Mouse (Mus musculus) lung, postnatal 36 days (tissue): ENCODE data around the gene Ptma.
A peak's percentile ranks its signal among the peaks of the same experiment; 100 is the strongest.
"Not testable (repeated sequence)": the region's sequence is repeated elsewhere in the genome, so short reads cannot be mapped to it uniquely, and the experiment has no call there.

Source experiments
- DNase-seq: peaks from one replicate; pipeline ENCODE4 v3.0.0; 2022; ENCODE audit warnings: mixed read lengths

The Ptma gene

GRCm38 (mm10) chr1:86497361-86497760, 29.2 kb upstream of the Ptma start:
- DNase-seq: peak; percentile 28

GRCm38 (mm10) chr1:86497986-86498385, 28.5 kb upstream of the Ptma start:
- DNase-seq: peak; percentile 51

DNA sequence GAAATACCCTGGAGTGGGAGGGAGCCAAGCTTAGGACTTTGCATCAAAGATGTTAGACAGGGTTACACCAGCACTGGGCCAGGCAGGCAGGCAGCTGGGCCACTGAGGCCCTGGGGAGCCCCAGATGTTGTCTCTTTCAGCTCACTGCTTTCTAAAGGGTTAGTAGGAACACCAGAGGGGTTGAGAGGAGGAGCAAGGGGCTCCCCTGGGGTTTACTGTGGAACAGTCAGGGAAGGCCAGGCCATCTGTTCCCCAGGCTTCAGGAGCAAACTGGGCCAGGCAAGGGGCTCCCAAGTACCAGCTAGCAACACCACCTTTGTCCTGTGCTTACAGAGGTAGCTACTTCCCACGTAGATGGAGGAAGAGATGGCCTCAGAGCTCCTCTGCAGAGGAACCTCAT, 27.9 kb upstream of the Ptma start:
- no peak for DNase-seq

GRCm38 (mm10) chr1:86499903-86500302, 26.6 kb upstream of the Ptma start:
- DNase-seq: peak; percentile 90

- no peak for DNase-seq
Measured at GRCm38 (mm10) chr1:86500681-86501080, 25.8 kb upstream of the Ptma start.

DNA sequence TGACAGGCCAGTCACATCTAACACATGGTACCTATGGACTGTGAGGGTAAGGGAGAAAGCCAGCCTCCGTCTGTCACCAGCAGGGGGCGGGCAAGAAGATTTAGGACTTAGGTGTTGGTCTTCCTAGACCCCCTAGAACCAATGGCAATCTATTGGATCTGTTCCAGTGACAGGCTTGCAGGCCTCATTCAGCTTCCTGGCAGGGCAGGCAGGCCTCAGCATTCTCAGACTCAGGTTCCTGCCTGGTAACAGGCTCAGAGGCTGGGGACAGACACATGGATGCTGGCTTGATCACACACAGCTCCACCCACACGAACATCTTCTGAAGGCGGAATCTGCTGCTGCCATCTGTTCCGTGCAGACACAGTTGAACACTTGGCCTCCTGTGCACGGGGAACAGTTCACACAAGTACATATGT, 25.4 kb upstream of the Ptma start:
- peak; percentile 81 for DNase-seq

GRCm38 (mm10) chr1:86501559-86501958, 25.0 kb upstream of the Ptma start:
- peak; percentile 96 for DNase-seq

- no peak for DNase-seq
Measured at GRCm38 (mm10) chr1:86502221-86503048, 24.1 kb upstream of the Ptma start.

- DNase-seq: peak; percentile 64
Measured at GRCm38 (mm10) chr1:86503165-86503747, 23.3 kb upstream of the Ptma start.

GRCm38 (mm10) chr1:86503906-86504696, 22.4 kb upstream of the Ptma start:
- peak; percentile 97 for DNase-seq

DNA sequence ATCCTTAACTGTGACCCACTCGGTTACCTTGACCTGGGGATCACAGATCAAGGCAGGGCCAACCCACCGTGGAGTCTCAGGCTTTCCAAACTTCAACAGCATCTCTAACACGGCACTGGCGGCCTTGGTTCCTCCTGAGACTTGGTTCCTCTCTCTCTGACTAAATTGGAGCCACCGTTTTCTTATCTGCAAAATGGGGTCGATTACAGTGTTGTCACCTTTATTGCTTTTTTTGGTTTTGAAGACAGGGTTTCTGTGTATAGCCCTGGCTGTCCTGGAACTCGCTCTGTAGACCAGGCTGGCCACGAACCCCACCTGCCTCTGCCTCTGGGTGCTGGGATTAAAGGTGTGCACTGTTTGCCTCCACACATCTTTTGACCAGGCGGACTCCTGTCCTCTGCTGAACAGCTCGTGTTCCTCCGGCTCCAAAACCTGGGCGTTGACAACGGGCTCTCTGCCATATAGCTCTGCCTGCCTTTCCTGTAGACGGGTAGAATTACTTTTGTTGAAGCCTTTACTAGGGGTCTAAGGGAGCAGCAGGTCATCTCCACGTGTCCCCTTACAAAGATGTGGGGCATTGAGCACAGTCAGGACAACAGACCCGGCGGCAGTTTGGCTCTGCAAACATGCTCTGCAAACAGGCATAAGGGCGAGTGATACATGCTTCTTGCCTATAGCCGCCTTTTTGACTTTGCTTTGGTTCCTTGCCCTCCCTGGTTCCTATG, 21.7 kb upstream of the Ptma start:
- peak; percentile 47 for DNase-seq

DNA sequence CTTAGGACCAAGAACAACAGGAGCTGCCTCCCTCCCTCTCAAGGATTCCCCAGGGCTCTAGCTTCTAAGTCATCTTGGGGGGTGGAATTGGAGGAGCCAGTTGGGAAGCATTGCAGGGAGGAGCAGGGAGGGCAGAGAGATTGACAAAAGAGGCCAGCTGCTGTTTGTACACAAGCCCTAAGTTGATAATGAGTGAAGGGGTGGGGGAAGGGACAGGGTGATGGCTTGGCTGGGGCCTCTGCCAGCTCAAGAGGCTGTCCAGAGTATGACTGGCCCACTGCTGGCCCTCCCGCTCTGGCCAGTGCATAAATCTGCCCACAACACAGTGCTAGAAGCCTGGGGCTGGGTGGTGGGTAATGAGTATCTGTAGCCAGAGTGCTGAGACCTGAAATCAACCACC, 21.1 kb upstream of the Ptma start:
- peak; percentile 68 for DNase-seq

GRCm38 (mm10) chr1:86506420-86506819, 20.1 kb upstream of the Ptma start:
- DNase-seq: no peak

GRCm38 (mm10) chr1:86507866-86508265, 18.7 kb upstream of the Ptma start:
- DNase-seq: no peak

- DNase-seq: peak; percentile 95
Measured at GRCm38 (mm10) chr1:86509410-86509809, 17.1 kb upstream of the Ptma start.

DNA sequence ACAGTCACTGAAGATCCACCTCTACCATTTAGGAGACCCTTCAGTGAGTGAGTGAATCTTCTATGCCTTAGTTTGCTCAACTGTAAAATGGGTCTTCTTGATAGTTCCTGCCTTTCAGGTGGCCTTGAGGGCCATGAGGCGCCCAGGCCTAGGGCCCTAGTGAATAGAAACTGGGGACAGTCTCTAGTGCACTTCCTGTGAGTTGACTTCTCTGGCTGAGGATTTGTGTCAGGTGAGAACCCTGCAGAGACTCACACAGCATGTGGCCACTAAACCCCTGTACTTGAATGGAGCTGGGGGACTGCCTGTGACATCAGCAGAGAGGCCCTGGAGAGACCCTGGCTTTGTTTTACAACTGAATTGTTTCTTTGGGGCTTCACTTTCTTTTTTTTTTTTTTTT, 16.3 kb upstream of the Ptma start:
- DNase-seq: no peak

DNA sequence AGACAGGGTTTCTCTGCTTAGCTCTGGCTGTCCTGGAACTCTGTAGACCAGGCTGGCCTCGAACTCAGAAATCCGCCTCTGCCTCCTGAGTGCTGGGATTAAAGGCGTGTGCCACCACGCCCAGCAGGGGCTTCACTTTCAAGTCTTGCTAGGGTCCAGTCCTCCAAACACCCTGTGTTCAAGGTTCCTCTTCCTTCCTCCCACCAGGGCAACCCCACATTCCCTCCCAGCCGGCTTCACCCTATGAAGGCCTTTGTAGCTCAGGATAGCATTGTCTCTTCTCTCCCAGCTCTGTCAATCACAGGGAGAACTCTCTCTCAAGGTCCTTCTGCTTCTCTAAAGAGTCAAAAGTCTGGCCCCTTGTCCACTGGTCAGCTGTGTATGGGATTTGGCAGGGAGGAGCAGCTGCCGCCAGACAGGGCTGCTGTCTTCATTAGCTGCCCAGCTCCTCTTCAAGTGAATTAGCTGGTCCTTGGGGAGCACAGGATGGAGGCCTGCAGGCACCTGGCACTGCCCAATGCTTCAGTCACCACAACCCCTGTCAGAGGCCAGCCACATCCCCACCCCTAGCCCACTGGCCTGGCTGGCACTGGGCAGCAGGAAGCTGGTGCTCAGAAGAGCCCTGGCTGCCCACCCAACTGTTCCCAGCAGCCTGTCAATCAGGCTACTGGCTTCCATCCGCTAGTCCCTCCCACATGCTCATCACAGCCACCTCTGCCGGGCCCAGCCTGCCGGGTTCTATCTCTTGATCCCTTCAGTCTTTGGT, 15.7 kb upstream of the Ptma start:
- DNase-seq: no peak

GRCm38 (mm10) chr1:86512154-86512720, 14.3 kb upstream of the Ptma start:
- no peak for DNase-seq

GRCm38 (mm10) chr1:86513031-86513430, 13.5 kb upstream of the Ptma start:
- not testable (repeated sequence) for DNase-seq

- DNase-seq: no peak
Measured at GRCm38 (mm10) chr1:86515715-86516410, 10.7 kb upstream of the Ptma start.

DNA sequence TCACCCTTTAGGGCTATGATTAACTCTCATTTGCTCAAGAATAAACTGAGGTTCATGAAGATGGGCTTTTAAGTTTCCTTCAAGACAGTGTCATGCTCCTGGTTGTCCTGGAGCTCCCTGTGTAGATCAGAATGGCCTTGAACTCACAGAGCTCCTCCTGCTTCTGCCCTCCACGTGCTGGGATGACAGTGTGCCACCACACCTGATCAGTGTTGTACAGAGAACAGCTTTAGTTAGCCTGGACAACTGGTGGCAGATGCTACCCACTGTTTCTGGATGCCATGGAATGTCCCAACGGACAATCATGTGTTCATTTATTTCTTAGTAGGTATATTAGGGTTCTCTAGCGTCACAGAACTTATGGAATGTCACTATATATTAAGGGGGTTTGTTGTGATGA, 9.4 kb upstream of the Ptma start:
- DNase-seq: no peak
